Mouse (Mus musculus) MEL (cell line): Measurements from ENCODE around the gene Hdac1. TPM values are rescaled to one million over a fixed set of nuclear protein-coding genes. Genes with fewer than 3 reads are reported as not detected.

Source experiments
- DNase-seq: peaks from one replicate; pipeline ENCODE4 v3.0.0; 2011; ENCODE audit warnings: low read depth, low spot score
- H3K27ac ChIP-seq: 2 replicates; pipeline ENCODE4 v1.5.1; 2012; ENCODE audit warnings: low read depth, mild to moderate bottlenecking, control low read depth, low read length, moderate library complexity; ENCODE audit not compliant: control insufficient read depth
- H3K27me3 ChIP-seq, 2 experiments: fragments of 150-350 bp in 1 of 2; sonication (generic) in 1 of 2; 2 replicates each; pipeline ENCODE4 v1.6.1; 2012; ENCODE audit warnings: low read length in 2 of 2, mild to moderate bottlenecking in 2 of 2, improper control_type of control experiment in 1 of 2, moderate library complexity in 1 of 2; ENCODE audit not compliant: insufficient read depth in 2 of 2, control insufficient read depth in 1 of 2
- H3K36me3 ChIP-seq, 2 experiments: 2 replicates each; pipeline ENCODE4 v1.6.1; 2012 to 2014; ENCODE audit warnings: low read length in 2 of 2, improper control_type of control experiment in 1 of 2, inconsistent platforms in 1 of 2, mild to moderate bottlenecking in 1 of 2; ENCODE audit not compliant: insufficient read depth in 2 of 2, control insufficient read depth in 1 of 2
- H3K4me1 ChIP-seq, 2 experiments: fragments of 150-350 bp in 1 of 2; sonication (generic) in 1 of 2; 2 replicates each; pipeline ENCODE4 v1.6.1; 2012; ENCODE audit warnings: low read length in 2 of 2, improper control_type of control experiment in 1 of 2, mild to moderate bottlenecking in 1 of 2; ENCODE audit not compliant: insufficient read depth in 2 of 2, control insufficient read depth in 1 of 2
- H3K4me3 ChIP-seq, 2 experiments: fragments of 150-350 bp in 1 of 2; sonication (generic) in 1 of 2; 2 replicates each; pipeline ENCODE4 v1.5.1; 2012; ENCODE audit warnings: low read depth in 2 of 2, low read length in 2 of 2, mild to moderate bottlenecking in 2 of 2, moderate library complexity in 2 of 2, control low read depth in 1 of 2, improper control_type of control experiment in 1 of 2; ENCODE audit not compliant: control insufficient read depth in 1 of 2, insufficient read depth in 1 of 2
- H3K79me2 ChIP-seq: 2 replicates; pipeline ENCODE4 v1.6.1; 2012; ENCODE audit warnings: mild to moderate bottlenecking, low read length, moderate library complexity; ENCODE audit not compliant: control insufficient read depth, poor library complexity, insufficient read depth
- H3K9ac ChIP-seq: 2 replicates; pipeline ENCODE4 v1.6.1; 2012; ENCODE audit warnings: low read depth, mild to moderate bottlenecking, control low read depth, low read length, moderate library complexity; ENCODE audit not compliant: control insufficient read depth, poor library complexity, severe bottlenecking
- H3K9me3 ChIP-seq: fragments of 150-350 bp; sonication (generic); replicated peaks from 2 replicates; pipeline ENCODE4 v1.6.1; 2012; ENCODE audit warnings: mild to moderate bottlenecking, low read length, improper control_type of control experiment, moderate library complexity; ENCODE audit not compliant: insufficient read depth
- CTCF ChIP-seq, 3 experiments: IDR thresholded peaks in 2 of 3; conservative IDR thresholded peaks in 1 of 3; 2 replicates each; pipeline ENCODE4 v1.5.1; 2011 to 2012; ENCODE audit warnings: low read length in 3 of 3, low read depth in 2 of 3, mild to moderate bottlenecking in 2 of 3, improper control_type of control experiment in 1 of 3, inconsistent platforms in 1 of 3, mixed read lengths in 1 of 3, moderate library complexity in 1 of 3; ENCODE audit not compliant: control insufficient read depth in 1 of 3, insufficient read depth in 1 of 3, poor library complexity in 1 of 3, severe bottlenecking in 1 of 3
- E2F4 ChIP-seq: IDR thresholded peaks from 2 replicates; pipeline ENCODE4 v1.6.1; 2011; ENCODE audit warnings: low read depth, low read length, improper control_type of control experiment, borderline replicate concordance
- HCFC1 ChIP-seq: IDR thresholded peaks from 2 replicates; pipeline ENCODE4 v1.6.1; 2012; ENCODE audit warnings: low read depth, mild to moderate bottlenecking, inconsistent platforms, low read length, improper control_type of control experiment, moderate library complexity
- KAT2A ChIP-seq: conservative IDR thresholded peaks from 2 replicates; pipeline ENCODE4 v1.6.1; 2012; ENCODE audit warnings: low read depth, low read length, improper control_type of control experiment, inconsistent platforms
- MAFK ChIP-seq: IDR thresholded peaks from 2 replicates; pipeline ENCODE4 v1.6.1; 2011; ENCODE audit warnings: low read depth, mild to moderate bottlenecking, low read length, improper control_type of control experiment, borderline replicate concordance
- MAZ ChIP-seq: IDR thresholded peaks from 2 replicates; pipeline ENCODE4 v1.6.1; 2012; ENCODE audit warnings: low read depth, mild to moderate bottlenecking, inconsistent platforms, low read length, improper control_type of control experiment
- MYC ChIP-seq: IDR thresholded peaks from 2 replicates; pipeline ENCODE4 v1.6.1; 2011; ENCODE audit warnings: low read depth, mild to moderate bottlenecking, low read length, improper control_type of control experiment, moderate library complexity
- NRF1 ChIP-seq: IDR thresholded peaks from 2 replicates; pipeline ENCODE4 v1.6.1; 2014; ENCODE audit warnings: low read depth, mild to moderate bottlenecking, inconsistent platforms, low read length, improper control_type of control experiment, moderate library complexity; ENCODE audit not compliant: poor library complexity, insufficient read depth, severe bottlenecking
- POLR2A ChIP-seq, 2 experiments: IDR thresholded peaks; 2 replicates each; pipeline ENCODE4 v1.6.1; 2011 to 2012; ENCODE audit warnings: low read length in 2 of 2, mild to moderate bottlenecking in 2 of 2, control low read depth in 1 of 2, improper control_type of control experiment in 1 of 2, low read depth in 1 of 2, moderate library complexity in 1 of 2; ENCODE audit not compliant: control insufficient read depth in 1 of 2, insufficient read depth in 1 of 2, poor library complexity in 1 of 2
- POLR2AphosphoS2 ChIP-seq: IDR thresholded peaks from 2 replicates; pipeline ENCODE4 v1.6.1; 2011; ENCODE audit warnings: low read length, improper control_type of control experiment
- POLR2AphosphoS5 ChIP-seq: IDR thresholded peaks from 2 replicates; pipeline ENCODE4 v1.6.1; 2012; ENCODE audit warnings: low read depth, borderline replicate concordance, mild to moderate bottlenecking, inconsistent platforms, low read length, moderate library complexity, mixed read lengths
- RCOR1 ChIP-seq: IDR thresholded peaks from 2 replicates; pipeline ENCODE4 v1.6.1; 2012; ENCODE audit warnings: low read depth, mild to moderate bottlenecking, inconsistent platforms, low read length, improper control_type of control experiment
- TAL1 ChIP-seq: IDR thresholded peaks from 2 replicates; pipeline ENCODE4 v1.6.1; 2012; ENCODE audit warnings: mild to moderate bottlenecking, inconsistent platforms, low read length, moderate library complexity, mixed read lengths
- TBP ChIP-seq: IDR thresholded peaks from 2 replicates; pipeline ENCODE4 v1.8.0; 2011; ENCODE audit warnings: low read depth, low read length, improper control_type of control experiment
- UBTF ChIP-seq: IDR thresholded peaks from 2 replicates; pipeline ENCODE4 v1.6.1; 2012; ENCODE audit warnings: low read depth, mild to moderate bottlenecking, inconsistent platforms, low read length, improper control_type of control experiment, moderate library complexity, borderline replicate concordance; ENCODE audit not compliant: insufficient read depth
- USF1 ChIP-seq: IDR thresholded peaks from 2 replicates; pipeline ENCODE4 v1.6.1; 2014; ENCODE audit warnings: low read depth, mild to moderate bottlenecking, inconsistent platforms, low read length, improper control_type of control experiment, moderate library complexity
- USF2 ChIP-seq, 2 experiments: IDR thresholded peaks; 2 replicates each; pipeline ENCODE4 v1.6.1; 2011 to 2012; ENCODE audit warnings: improper control_type of control experiment in 2 of 2, low read length in 2 of 2, borderline replicate concordance in 1 of 2, inconsistent platforms in 1 of 2, low read depth in 1 of 2, mild to moderate bottlenecking in 1 of 2; ENCODE audit not compliant: insufficient read depth in 1 of 2
- ZKSCAN1 ChIP-seq: IDR thresholded peaks from 2 replicates; pipeline ENCODE4 v1.6.1; 2012; ENCODE audit warnings: low read depth, mild to moderate bottlenecking, inconsistent platforms, low read length, improper control_type of control experiment, moderate library complexity
- ZMIZ1 ChIP-seq: IDR thresholded peaks from 2 replicates; pipeline ENCODE4 v1.6.1; 2012; ENCODE audit warnings: low read depth, mild to moderate bottlenecking, inconsistent platforms, low read length, improper control_type of control experiment, moderate library complexity
- polyA plus RNA-seq, 2 experiments: library from polyadenylated mRNA; stranded (reverse) in 1 of 2; unstranded in 1 of 2; fragments of >175 nt in 1 of 2; fragments of >200 nt in 1 of 2; gene quantifications; 2 replicates each; pipeline versions ENCODE4 v1.2.1 to v1.2.4; 2012; ENCODE audit warnings: low replicate concordance in 2 of 2, low read depth in 1 of 2; ENCODE audit not compliant: insufficient read length in 2 of 2, insufficient read depth in 1 of 2, missing spikeins in 1 of 2
- total RNA-seq: library from RNA; depleted of rRNA; stranded (reverse); fragments of 300-350 nt; gene quantifications from 2 replicates; pipeline ENCODE4 v1.2.3, GENCODE M21; 2012

Gene Hdac1
- total and polyA plus RNA-seq, 3 experiments, result 38.9 to 185 (median 108) TPM

- no peaks in the 10 kb centered on the region for H3K9me3 ChIP-seq
- peaks cover 0 to 6% of the 10 kb centered on the region in 2 experiments; a peak in 2 of 4 replicates for H3K36me3 ChIP-seq
- H3K27ac ChIP-seq, result no peak overlapping the region
- H3K4me1 ChIP-seq, result peaks cover 0 to 12% of the 10 kb centered on the region in 2 experiments; a peak in 3 of 4 replicates
- TF ChIP-seq RCOR1 (no peak), NRF1 (no peak), MYC (no peak), POLR2AphosphoS5 (no peak), MAFK (no peak)
- H3K9ac ChIP-seq, result no peak overlapping the region
- no peak overlapping the region for H3K4me3 ChIP-seq
- no peaks in the 10 kb centered on the region; a peak in 1 of 4 replicates for H3K27me3 ChIP-seq
- H3K79me2 ChIP-seq, result no peaks in the 10 kb centered on the region
- no peak for DNase-seq
These were observed 30.0 kb upstream of the Hdac1 start for GRCm38 (mm10) chr4:129572236-129573092.

GRCm38 (mm10) chr4:129571551-129572084 lies 29.1 kb upstream of the Hdac1 start:
- no peak overlapping the region for H3K9ac ChIP-seq
- H3K36me3 ChIP-seq, result peaks cover 0 to 5% of the 10 kb centered on the region in 2 experiments; a peak in 2 of 4 replicates

GRCm38 (mm10) chr4:129570028-129570427 lies 27.5 kb upstream of the Hdac1 start:
- Histone ChIP-seq H3K36me3 (no peaks in the 10 kb centered on the region), H3K9ac (no peak overlapping the region), H3K4me3 (no peak overlapping the region), H3K27ac (no peak overlapping the region), H3K79me2 (no peaks in the 10 kb centered on the region), H3K4me1 (peaks cover 0 to 1% of the 10 kb centered on the region in 2 experiments; a peak in 2 of 4 replicates), H3K27me3 (no peaks in the 10 kb centered on the region; a peak in 2 of 4 replicates), H3K9me3 (no peaks in the 10 kb centered on the region)
- DNase-seq, result no peak
- TF ChIP-seq UBTF (no peak), NRF1 (no peak), TAL1 (no peak), TBP (no peak), ZKSCAN1 (no peak), E2F4 (no peak), USF1 (no peak), ZMIZ1 (no peak), POLR2AphosphoS2 (no peak), MAZ (no peak), KAT2A (no peak), USF2 (IDR thresholded peaks at IDR 0.05; ENCODE audit: borderline replicate concordance in 1 of 2, insufficient read depth in 1 of 2, low read depth in 1 of 2, low read length in 2 of 2) (no peak), HCFC1 (no peak), POLR2A (IDR thresholded peaks at IDR 0.05; ENCODE audit: control insufficient read depth in 1 of 2, insufficient read depth in 1 of 2, low read depth in 1 of 2, low read length in 2 of 2, poor library complexity in 1 of 2) (no peak)

More at GRCm38 (mm10) chr4:129571551-129572084, 29.1 kb upstream of the Hdac1 start:
- no peak for DNase-seq
- Histone ChIP-seq H3K79me2 (no peaks in the 10 kb centered on the region), H3K27ac (no peak overlapping the region), H3K27me3 (no peaks in the 10 kb centered on the region; a peak in 1 of 4 replicates), H3K4me1 (peaks cover 0 to 7% of the 10 kb centered on the region in 2 experiments; a peak in 3 of 4 replicates), H3K4me3 (no peak overlapping the region), H3K9me3 (no peaks in the 10 kb centered on the region)
- TF ChIP-seq CTCF (IDR thresholded peaks at IDR 0.05 in 2 of 3, conservative IDR thresholded peaks at IDR 0.05 in 1 of 3; ENCODE audit: control insufficient read depth in 1 of 3, insufficient read depth in 1 of 3, low read depth in 2 of 3, low read length in 3 of 3, poor library complexity in 1 of 3, severe bottlenecking in 1 of 3), result no peak
- peak; percentile 74 for TF ChIP-seq ZKSCAN1
